Mouse (Mus musculus): ENCODE data around the gene Mmadhc. TPM values are rescaled to one million over a fixed set of nuclear protein-coding genes. Genes with fewer than 3 reads are reported as not detected.

The Mmadhc gene
- total and polyA plus RNA-seq, 3 experiments = 91.2 to 112 TPM; not detected in 1

DNA sequence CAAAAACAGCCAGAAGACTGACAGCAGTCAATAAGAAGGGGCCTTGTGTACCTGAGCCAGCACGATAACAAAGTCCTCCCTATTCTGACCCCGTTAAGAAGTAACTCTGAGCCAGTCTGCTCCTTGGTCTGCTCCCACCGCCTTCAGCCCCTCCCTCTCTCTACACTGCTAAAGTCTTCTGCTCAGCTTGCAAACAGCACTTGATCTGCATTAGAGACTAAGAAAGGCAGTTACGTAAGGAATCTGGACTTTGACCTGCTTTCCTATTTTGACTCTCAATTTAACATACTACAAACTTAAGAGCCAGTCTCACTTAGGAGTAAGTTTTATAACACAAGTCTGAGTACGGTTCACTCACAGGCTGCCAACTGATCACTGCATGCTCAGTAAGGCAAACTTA, 12.6 kb downstream of the Mmadhc start:
- Histone ChIP-seq H3K4me1 (ENCODE audit: control insufficient read depth in 1 of 2, insufficient read depth in 2 of 2, low read length in 2 of 2) (no peaks in the 10 kb centered on the region; a peak in 1 of 4 replicates), H3K27me3 (ENCODE audit: control insufficient read depth in 1 of 2, insufficient read depth in 2 of 2, low read length in 2 of 2) (no peaks in the 10 kb centered on the region), H3K27ac (ENCODE audit: control insufficient read depth, low read depth, low read length) (no peak overlapping the region), H3K4me3 (ENCODE audit: control insufficient read depth in 1 of 2, insufficient read depth in 1 of 2, low read depth in 2 of 2, low read length in 2 of 2) (no peak overlapping the region), H3K9me3 (replicated peaks; ENCODE audit: insufficient read depth, low read length) (no peaks in the 10 kb centered on the region), H3K36me3 (ENCODE audit: control insufficient read depth in 1 of 2, insufficient read depth in 2 of 2, low read length in 2 of 2) (peaks cover 0 to 56% of the 10 kb centered on the region in 2 experiments; a peak in 2 of 4 replicates), H3K79me2 (ENCODE audit: control insufficient read depth, insufficient read depth, low read length, poor library complexity) (no peaks in the 10 kb centered on the region), H3K9ac (ENCODE audit: control insufficient read depth, low read depth, low read length, poor library complexity, severe bottlenecking) (no peak overlapping the region)
- TF ChIP-seq JUND (IDR thresholded peaks at IDR 0.05; ENCODE audit: low read depth, low read length) = no peak
- no peak for TF ChIP-seq ELF1 (IDR thresholded peaks at IDR 0.05; ENCODE audit: low read depth, low read length)
- no peak for TF ChIP-seq POLR2AphosphoS5 (IDR thresholded peaks at IDR 0.05; ENCODE audit: borderline replicate concordance, low read depth, low read length)
- no peak for TF ChIP-seq HCFC1 (IDR thresholded peaks at IDR 0.05; ENCODE audit: low read depth, low read length)
- no peak for TF ChIP-seq ETS1 (IDR thresholded peaks at IDR 0.05; ENCODE audit: low read depth, low read length)
- no peak for TF ChIP-seq E2F4 (IDR thresholded peaks at IDR 0.05; ENCODE audit: borderline replicate concordance, low read depth, low read length)
- TF ChIP-seq TCF12 (IDR thresholded peaks at IDR 0.05; ENCODE audit: low read depth, low read length) = no peak
- no peak for TF ChIP-seq TBP (IDR thresholded peaks at IDR 0.05; ENCODE audit: low read depth, low read length)
- TF ChIP-seq ZMIZ1 (IDR thresholded peaks at IDR 0.05; ENCODE audit: low read depth, low read length) = no peak
- TF ChIP-seq CHD2 (IDR thresholded peaks at IDR 0.05; ENCODE audit: low read length) = no peak
- TF ChIP-seq ZC3H11A (IDR thresholded peaks at IDR 0.05; ENCODE audit: low read depth, low read length) = no peak
- DNase-seq (ENCODE audit: low read depth, low spot score) = no peak

DNA sequence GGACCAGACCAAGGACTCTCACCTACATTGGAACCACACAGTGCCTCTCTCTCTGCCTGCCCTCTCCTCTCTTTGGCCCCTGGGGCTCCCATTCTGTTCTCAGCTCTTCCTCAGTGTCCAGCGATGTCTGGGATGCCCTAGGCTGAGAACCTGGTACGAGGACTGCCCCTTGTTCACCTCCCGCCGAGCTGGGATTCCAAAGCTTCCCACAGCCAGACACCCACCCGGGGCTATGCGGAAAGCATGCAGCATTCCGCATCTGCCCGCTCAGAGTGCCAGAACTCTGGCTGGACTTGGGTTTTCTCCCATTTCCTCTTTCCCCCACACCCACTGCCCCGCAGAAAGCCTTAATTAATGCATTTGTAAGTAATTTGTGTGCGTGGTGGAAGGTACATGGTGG, 19.9 kb downstream of the Mmadhc start:
- no peak for TF ChIP-seq POLR2AphosphoS2 (IDR thresholded peaks at IDR 0.05; ENCODE audit: low read length)
- TF ChIP-seq MEF2A (IDR thresholded peaks at IDR 0.05; ENCODE audit: extremely low read depth, insufficient replicate concordance, low read depth, low read length, poor library complexity, severe bottlenecking) = no peak
- Histone ChIP-seq H3K9ac (ENCODE audit: control insufficient read depth, low read depth, low read length, poor library complexity, severe bottlenecking) (no peak overlapping the region), H3K27me3 (ENCODE audit: control insufficient read depth in 1 of 2, insufficient read depth in 2 of 2, low read length in 2 of 2) (no peaks in the 10 kb centered on the region), H3K79me2 (ENCODE audit: control insufficient read depth, insufficient read depth, low read length, poor library complexity) (no peaks in the 10 kb centered on the region), H3K27ac (ENCODE audit: control insufficient read depth, low read depth, low read length) (no peak overlapping the region), H3K9me3 (replicated peaks; ENCODE audit: insufficient read depth, low read length) (no peaks in the 10 kb centered on the region), H3K36me3 (ENCODE audit: control insufficient read depth in 1 of 2, insufficient read depth in 2 of 2, low read length in 2 of 2) (peaks cover 0 to 27% of the 10 kb centered on the region in 2 experiments; a peak in 2 of 4 replicates), H3K4me1 (ENCODE audit: control insufficient read depth in 1 of 2, insufficient read depth in 2 of 2, low read length in 2 of 2) (no peaks in the 10 kb centered on the region), H3K4me3 (ENCODE audit: control insufficient read depth in 1 of 2, insufficient read depth in 1 of 2, low read depth in 2 of 2, low read length in 2 of 2) (no peak overlapping the region)
- no peak for DNase-seq (ENCODE audit: low read depth, low spot score)

DNA sequence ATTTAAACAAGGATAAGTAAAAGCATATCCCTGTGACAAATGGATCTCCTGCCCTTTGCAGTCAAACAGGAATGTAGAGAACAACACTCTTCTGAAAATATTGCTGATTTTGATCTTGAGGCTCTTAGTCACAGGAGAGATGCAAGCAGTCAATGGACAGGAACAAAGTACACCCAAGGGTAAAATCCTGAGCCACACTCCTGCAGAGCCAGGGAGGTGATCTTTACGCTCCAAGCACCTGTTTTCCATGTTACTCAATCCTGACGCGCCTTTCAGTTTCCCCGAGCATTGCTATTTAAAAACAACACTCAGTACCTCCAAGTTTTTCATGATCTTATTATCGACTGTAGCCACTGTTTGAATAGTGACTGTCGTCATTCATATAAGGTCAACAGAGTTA, 23.2 kb downstream of the Mmadhc start:
- H3K79me2 ChIP-seq (ENCODE audit: control insufficient read depth, insufficient read depth, low read length, poor library complexity) = no peaks in the 10 kb centered on the region
- no peaks in the 10 kb centered on the region; a peak in 1 of 4 replicates for H3K27me3 ChIP-seq (ENCODE audit: control insufficient read depth in 1 of 2, insufficient read depth in 2 of 2, low read length in 2 of 2)
- H3K9me3 ChIP-seq (replicated peaks; ENCODE audit: insufficient read depth, low read length) = no peaks in the 10 kb centered on the region
- H3K9ac ChIP-seq (ENCODE audit: control insufficient read depth, low read depth, low read length, poor library complexity, severe bottlenecking) = no peak overlapping the region
- TF ChIP-seq ZC3H11A (IDR thresholded peaks at IDR 0.05; ENCODE audit: low read depth, low read length) = no peak
- TF ChIP-seq EP300 (IDR thresholded peaks at IDR 0.05; ENCODE audit: low read depth in 1 of 2, low read length in 2 of 2) = no peak
- TF ChIP-seq RCOR1 (IDR thresholded peaks at IDR 0.05; ENCODE audit: low read depth, low read length) = no peak
- TF ChIP-seq MAFK (IDR thresholded peaks at IDR 0.05; ENCODE audit: borderline replicate concordance, low read depth, low read length) = no peak
- no peak for TF ChIP-seq GATA1 (IDR thresholded peaks at IDR 0.05; ENCODE audit: low read depth, low read length)
- no peak for TF ChIP-seq HCFC1 (IDR thresholded peaks at IDR 0.05; ENCODE audit: low read depth, low read length)
- TF ChIP-seq NELFE (IDR thresholded peaks at IDR 0.05; ENCODE audit: low read depth, low read length) = no peak
- TF ChIP-seq GABPA (IDR thresholded peaks at IDR 0.05; ENCODE audit: low read depth, low read length) = no peak
- H3K36me3 ChIP-seq (ENCODE audit: control insufficient read depth in 1 of 2, insufficient read depth in 2 of 2, low read length in 2 of 2) = peaks cover 0 to 5% of the 10 kb centered on the region in 2 experiments; a peak in 2 of 4 replicates
- H3K27ac ChIP-seq (ENCODE audit: control insufficient read depth, low read depth, low read length) = no peak overlapping the region
- DNase-seq (ENCODE audit: low read depth, low spot score) = no peak
- H3K4me1 ChIP-seq (ENCODE audit: control insufficient read depth in 1 of 2, insufficient read depth in 2 of 2, low read length in 2 of 2) = no peaks in the 10 kb centered on the region
- no peak overlapping the region for H3K4me3 ChIP-seq (ENCODE audit: control insufficient read depth in 1 of 2, insufficient read depth in 1 of 2, low read depth in 2 of 2, low read length in 2 of 2)

Measured in MEL (cell line).